Mouse (Mus musculus): ENCODE measurements around the gene Xpnpep3.

- TF ChIP-seq CTCF (conservative IDR thresholded peaks at IDR 0.05; ENCODE audit: insufficient read depth, insufficient read length, low read depth, low read length) (no peak), POLR2A (IDR thresholded peaks at IDR 0.05; ENCODE audit: low read depth, low read length) (no peak)
These were observed 25.3 kb upstream of the Xpnpep3 start for GRCm38 (mm10) chr15:81374621-81375020.

All from kidney, adult 2 months (tissue).